Mouse (Mus musculus): ENCODE results near the gene Parp16. TPM values are rescaled to one million over a fixed set of nuclear protein-coding genes. Genes with fewer than 3 reads are reported as not detected.

The Parp16 gene
- polyA plus RNA-seq, 1 experiment, result 2.1 TPM

- peaks cover 36% of the 10 kb centered on the region for H3K27me3 ChIP-seq (ENCODE audit: control insufficient read depth, insufficient read depth, insufficient read length)
- no peaks in the 10 kb centered on the region for H3K36me3 ChIP-seq (ENCODE audit: control insufficient read depth, insufficient read depth)
- no peaks in the 10 kb centered on the region for H3K79me2 ChIP-seq (ENCODE audit: control insufficient read depth, insufficient read depth)
- H3ac ChIP-seq (ENCODE audit: control insufficient read depth, insufficient read length, low read depth), result no peak overlapping the region
- no peak overlapping the region for H3K4me3 ChIP-seq (ENCODE audit: insufficient read depth, poor library complexity, severe bottlenecking)
- no peak for TF ChIP-seq MAX (IDR thresholded peaks at IDR 0.05)
- no peak for TF ChIP-seq CTCF (IDR thresholded peaks at IDR 0.05; ENCODE audit: control insufficient read depth, insufficient read depth, insufficient read length)
- TF ChIP-seq MYOD1 (IDR thresholded peaks at IDR 0.05; ENCODE audit: control insufficient read depth, insufficient read length, low read depth), result no peak
- TF ChIP-seq USF1 (IDR thresholded peaks at IDR 0.05; ENCODE audit: low read depth), result no peak
- TF ChIP-seq FOSL1 (IDR thresholded peaks at IDR 0.05; ENCODE audit: insufficient read depth, low read length, poor library complexity, severe bottlenecking), result no peak
- no peaks in the 10 kb centered on the region for H3K79me3 ChIP-seq (ENCODE audit: low read depth)
Observed at GRCm38 (mm10) chr9:65172654-65173053, 22.5 kb upstream of the Parp16 start.

GRCm38 (mm10) chr9:65175234-65175938, 19.8 kb upstream of the Parp16 start:
- TF ChIP-seq CTCF (IDR thresholded peaks at IDR 0.05; ENCODE audit: control insufficient read depth, insufficient read depth, insufficient read length), result no peak
- TF ChIP-seq MYOD1 (IDR thresholded peaks at IDR 0.05; ENCODE audit: control insufficient read depth, insufficient read length, low read depth), result no peak
- TF ChIP-seq CEBPB (IDR thresholded peaks at IDR 0.05; ENCODE audit: low read depth), result no peak
- no peak for TF ChIP-seq MYOG (IDR thresholded peaks at IDR 0.05; ENCODE audit: control insufficient read depth, extremely low read depth, insufficient read length)
- Histone ChIP-seq H3K4me3 (ENCODE audit: insufficient read depth, poor library complexity, severe bottlenecking) (no peak overlapping the region), H3ac (ENCODE audit: control insufficient read depth, insufficient read length, low read depth) (no peak overlapping the region), H3K27me3 (ENCODE audit: control insufficient read depth, insufficient read depth, insufficient read length) (peaks cover 57% of the 10 kb centered on the region), H3K36me3 (ENCODE audit: control insufficient read depth, insufficient read depth) (no peaks in the 10 kb centered on the region), H3K79me3 (ENCODE audit: low read depth) (no peaks in the 10 kb centered on the region), H3K79me2 (ENCODE audit: control insufficient read depth, insufficient read depth) (no peaks in the 10 kb centered on the region)

GRCm38 (mm10) chr9:65175939-65176871, 18.9 kb upstream of the Parp16 start:
- H3K4me3 ChIP-seq (ENCODE audit: insufficient read depth, poor library complexity, severe bottlenecking), result no peak overlapping the region
- H3K27me3 ChIP-seq (ENCODE audit: control insufficient read depth, insufficient read depth, insufficient read length), result peaks cover 64% of the 10 kb centered on the region
- no peaks in the 10 kb centered on the region for H3K79me3 ChIP-seq (ENCODE audit: low read depth)
- H3K79me2 ChIP-seq (ENCODE audit: control insufficient read depth, insufficient read depth), result no peaks in the 10 kb centered on the region
- H3K36me3 ChIP-seq (ENCODE audit: control insufficient read depth, insufficient read depth), result no peaks in the 10 kb centered on the region
- TF ChIP-seq MYOG (IDR thresholded peaks at IDR 0.05; ENCODE audit: control insufficient read depth, extremely low read depth, insufficient read length), result no peak
- no peak for TF ChIP-seq FOSL1 (IDR thresholded peaks at IDR 0.05; ENCODE audit: insufficient read depth, low read length, poor library complexity, severe bottlenecking)
- no peak for TF ChIP-seq USF1 (IDR thresholded peaks at IDR 0.05; ENCODE audit: low read depth)
- no peak for TF ChIP-seq MYOD1 (IDR thresholded peaks at IDR 0.05; ENCODE audit: control insufficient read depth, insufficient read length, low read depth)
- no peak for TF ChIP-seq MAX (IDR thresholded peaks at IDR 0.05)
- no peak for TF ChIP-seq CEBPB (IDR thresholded peaks at IDR 0.05; ENCODE audit: low read depth)
- no peak for TF ChIP-seq CTCF (IDR thresholded peaks at IDR 0.05; ENCODE audit: control insufficient read depth, insufficient read depth, insufficient read length)
- no peak overlapping the region for H3ac ChIP-seq (ENCODE audit: control insufficient read depth, insufficient read length, low read depth)

DNA sequence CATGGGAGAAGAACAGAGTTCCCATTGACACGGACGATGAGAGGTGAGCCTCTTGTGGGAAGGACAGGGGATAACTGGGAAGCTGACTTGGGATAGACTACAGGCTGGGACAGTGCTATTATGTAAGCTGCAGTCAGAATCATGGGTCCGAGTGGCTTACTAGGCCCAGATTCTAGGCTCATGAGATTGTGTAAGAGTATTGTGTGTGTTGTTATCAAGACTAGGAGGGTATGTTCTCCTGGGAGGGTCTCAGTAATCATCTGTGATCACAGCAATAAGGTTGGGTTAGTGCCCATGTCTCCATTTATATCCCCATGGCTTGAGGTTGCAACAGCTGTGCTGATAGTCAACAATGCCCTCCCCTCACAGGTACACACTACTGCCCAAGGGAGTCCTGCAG, 17.7 kb upstream of the Parp16 start:
- TF ChIP-seq MAX (IDR thresholded peaks at IDR 0.05), result no peak
- no peak for TF ChIP-seq MYOD1 (IDR thresholded peaks at IDR 0.05; ENCODE audit: control insufficient read depth, insufficient read length, low read depth)
- Histone ChIP-seq H3K27me3 (ENCODE audit: control insufficient read depth, insufficient read depth, insufficient read length) (peaks cover 77% of the 10 kb centered on the region), H3K79me2 (ENCODE audit: control insufficient read depth, insufficient read depth) (no peaks in the 10 kb centered on the region), H3K36me3 (ENCODE audit: control insufficient read depth, insufficient read depth) (no peaks in the 10 kb centered on the region), H3ac (ENCODE audit: control insufficient read depth, insufficient read length, low read depth) (no peak overlapping the region), H3K79me3 (ENCODE audit: low read depth) (no peaks in the 10 kb centered on the region), H3K4me3 (ENCODE audit: insufficient read depth, poor library complexity, severe bottlenecking) (no peak overlapping the region)

DNA sequence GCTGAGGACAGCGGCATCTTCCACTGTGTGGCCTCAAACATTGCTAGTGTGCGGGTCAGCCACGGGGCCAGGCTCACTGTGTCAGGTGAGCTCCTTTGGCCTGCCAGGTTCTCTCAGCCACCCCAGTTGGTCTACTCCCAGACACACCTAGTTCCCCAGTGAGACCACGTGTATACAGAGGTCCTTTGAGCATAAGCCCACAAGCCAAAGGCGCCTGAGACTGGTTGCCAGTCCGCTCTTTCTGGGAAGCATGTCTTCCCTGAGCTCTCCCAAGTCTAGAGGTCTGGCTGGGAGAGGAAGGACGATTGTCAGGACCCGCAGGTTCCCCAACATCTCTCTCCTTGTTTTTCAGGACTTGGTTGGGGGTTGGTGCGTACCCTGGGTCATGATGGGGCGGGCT, 17.2 kb upstream of the Parp16 start:
- Histone ChIP-seq H3K27me3 (ENCODE audit: control insufficient read depth, insufficient read depth, insufficient read length) (peaks cover 79% of the 10 kb centered on the region), H3K79me3 (ENCODE audit: low read depth) (no peaks in the 10 kb centered on the region), H3K4me3 (ENCODE audit: insufficient read depth, poor library complexity, severe bottlenecking) (no peak overlapping the region), H3ac (ENCODE audit: control insufficient read depth, insufficient read length, low read depth) (no peak overlapping the region), H3K36me3 (ENCODE audit: control insufficient read depth, insufficient read depth) (no peaks in the 10 kb centered on the region), H3K79me2 (ENCODE audit: control insufficient read depth, insufficient read depth) (no peaks in the 10 kb centered on the region)
- no peak for TF ChIP-seq CEBPB (IDR thresholded peaks at IDR 0.05; ENCODE audit: low read depth)
- no peak for TF ChIP-seq USF1 (IDR thresholded peaks at IDR 0.05; ENCODE audit: low read depth)
- TF ChIP-seq CTCF (IDR thresholded peaks at IDR 0.05; ENCODE audit: control insufficient read depth, insufficient read depth, insufficient read length), result no peak
- TF ChIP-seq MYOG (IDR thresholded peaks at IDR 0.05; ENCODE audit: control insufficient read depth, extremely low read depth, insufficient read length), result no peak
- TF ChIP-seq MAX (IDR thresholded peaks at IDR 0.05), result no peak
- TF ChIP-seq FOSL1 (IDR thresholded peaks at IDR 0.05; ENCODE audit: insufficient read depth, low read length, poor library complexity, severe bottlenecking), result no peak
- TF ChIP-seq MYOD1 (IDR thresholded peaks at IDR 0.05; ENCODE audit: control insufficient read depth, insufficient read length, low read depth), result no peak

Measured in C2C12 (cell line).